Mouse (Mus musculus) mouse trophoblast stem cell (cell line): ENCODE data around the gene Hint1.
"Not testable (repeated sequence)": the region's sequence is repeated elsewhere in the genome, so short reads cannot be mapped to it uniquely, and the experiment has no call there.

Source experiments
- in situ Hi-C, 2 experiments: fragments of 300-500 bp; cut with MseI, MboI; formaldehyde crosslinking; loops; 2 replicates in 1 of 2; 3 replicates in 1 of 2; pipeline ENCODE4 v1.15.1; 2025

Gene Hint1

GRCm38 (mm10) chr11:54892091-54892490, 25.9 kb downstream of the Hint1 start:
- in situ Hi-C loops = no loop called here

GRCm38 (mm10) chr11:54894589-54894988, 28.4 kb downstream of the Hint1 start:
- in situ Hi-C loops = no loop called here

- in situ Hi-C loops = not testable (repeated sequence)
Observed at GRCm38 (mm10) chr11:54896646-54897045, 30.5 kb downstream of the Hint1 start.

GRCm38 (mm10) chr11:54897470-54897869, 31.3 kb downstream of the Hint1 start:
- in situ Hi-C loops = no loop called here

- in situ Hi-C loops = no loop called here
Observed at GRCm38 (mm10) chr11:54899657-54900056, 33.5 kb downstream of the Hint1 start.

- in situ Hi-C loops = no loop called here
Observed at GRCm38 (mm10) chr11:54902333-54903323, 36.4 kb downstream of the Hint1 start, which contains the start of gene Gpx3. Gene Gpx3 (plus strand): TSS chr11:54902453.

GRCm38 (mm10) chr11:54903339-54903738, 37.2 kb downstream of the Hint1 start:
- in situ Hi-C loops = no loop called here

GRCm38 (mm10) chr11:54903940-54904706, 37.9 kb downstream of the Hint1 start:
- in situ Hi-C loops = no loop called here

- in situ Hi-C loops = no loop called here
Observed at GRCm38 (mm10) chr11:54905086-54905485, 38.9 kb downstream of the Hint1 start.

GRCm38 (mm10) chr11:54905931-54906330, 39.7 kb downstream of the Hint1 start:
- in situ Hi-C loops = no loop called here

GRCm38 (mm10) chr11:54906466-54906865, 40.3 kb downstream of the Hint1 start:
- in situ Hi-C loops = no loop called here

GRCm38 (mm10) chr11:54907259-54907658, 41.1 kb downstream of the Hint1 start:
- in situ Hi-C loops = no loop called here

- in situ Hi-C loops = no loop called here
Observed at GRCm38 (mm10) chr11:54909273-54909672, 43.1 kb downstream of the Hint1 start.

GRCm38 (mm10) chr11:54910081-54910665, 44.0 kb downstream of the Hint1 start:
- in situ Hi-C loops = no loop called here

- in situ Hi-C loops = no loop called here
Observed at GRCm38 (mm10) chr11:54911201-54911600, 45.0 kb downstream of the Hint1 start.

GRCm38 (mm10) chr11:54911671-54912502, 45.7 kb downstream of the Hint1 start:
- in situ Hi-C loops = no loop called here

GRCm38 (mm10) chr11:54912503-54913316, 46.5 kb downstream of the Hint1 start:
- in situ Hi-C loops = no loop called here

GRCm38 (mm10) chr11:54913841-54914240, 47.7 kb downstream of the Hint1 start:
- in situ Hi-C loops = no loop called here

- in situ Hi-C loops = no loop called here
Observed at GRCm38 (mm10) chr11:54917461-54917860, 51.3 kb downstream of the Hint1 start.

- in situ Hi-C loops = no loop called here
Observed at GRCm38 (mm10) chr11:54918273-54918672, 52.1 kb downstream of the Hint1 start.
